Mouse (Mus musculus) cerebellum, adult 2 months (tissue): ENCODE measurements around the gene Magt1.

Source experiments
- CTCF ChIP-seq: fragments of 200-500 bp; IDR thresholded peaks from 2 replicates; pipeline ENCODE4 v1.5.1; 2011; ENCODE audit warnings: low read depth, mild to moderate bottlenecking, control low read depth, low read length, moderate library complexity, borderline replicate concordance; ENCODE audit not compliant: insufficient read depth
- POLR2A ChIP-seq: fragments of 200-500 bp; IDR thresholded peaks from 2 replicates; pipeline ENCODE4 v1.6.1; 2011; ENCODE audit warnings: low read length, control low read depth, borderline replicate concordance; ENCODE audit not compliant: insufficient read depth

DNA sequence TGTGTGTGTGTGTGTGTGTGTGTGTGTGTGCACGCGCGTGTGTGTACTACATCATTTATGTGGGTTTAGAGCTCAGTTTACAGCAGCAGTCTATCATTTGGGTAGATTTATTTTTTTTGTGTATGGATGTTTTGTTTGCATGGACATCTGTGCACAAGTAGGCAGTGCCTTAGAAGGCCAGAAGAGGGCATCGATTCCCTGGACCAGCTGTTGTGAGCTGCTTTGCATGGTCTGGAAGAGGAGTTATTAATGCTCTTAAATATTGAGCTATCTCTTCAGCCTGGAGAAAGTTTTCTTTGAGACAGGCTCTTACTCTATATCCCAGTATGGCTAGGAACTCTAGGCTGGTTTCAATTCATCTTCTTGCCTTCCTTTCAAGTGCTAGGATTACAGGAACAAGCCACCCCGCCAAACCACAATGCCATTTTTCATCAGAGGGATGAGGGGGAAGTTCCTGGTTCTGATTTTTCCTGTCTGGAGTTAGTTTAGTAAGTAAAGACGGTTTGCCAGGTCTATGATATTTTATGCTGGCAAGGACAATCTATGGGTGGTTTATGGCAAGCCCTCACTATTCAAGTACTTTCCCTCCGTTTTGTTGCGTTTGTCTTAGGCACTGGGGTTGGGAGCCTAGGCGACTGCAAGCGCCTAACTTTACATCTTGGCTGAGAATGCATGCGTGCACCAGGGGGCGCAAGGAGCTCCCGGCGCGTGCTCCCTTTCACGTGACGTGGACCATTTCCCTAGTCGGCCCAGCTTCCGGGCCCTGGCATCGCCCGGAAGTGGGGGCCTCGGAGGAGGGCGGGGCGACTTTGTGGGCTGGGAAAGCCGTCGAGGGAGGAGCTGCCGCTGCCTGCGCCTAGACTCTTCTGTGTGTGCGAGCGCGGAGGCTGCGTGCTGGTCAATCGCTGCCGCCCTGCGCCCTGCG is 15.0 kb upstream of the Magt1 start, which contains the start of gene Atp7a:
- TF ChIP-seq CTCF, result peak; percentile 62; the same call in 1 of the 2 replicates
- peak; percentile 58; the same call in 1 of the 2 replicates for TF ChIP-seq POLR2A
